Mouse (Mus musculus) forebrain, embryonic 14.5 days (tissue): ENCODE data around the gene Spink4. TPM values are rescaled to one million over a fixed set of nuclear protein-coding genes. Genes with fewer than 3 reads are reported as not detected.

Experiments used
- ATAC-seq: fragments of 200-750 bp; cut with Nextera tagmentation; 2 replicates; pipeline ENCODE4 v1.8.0; 2017; ENCODE audit warnings: mild to moderate bottlenecking, moderate library complexity
- DNase-seq: peaks from one replicate; pipeline ENCODE4 v3.0.0-alpha.2; 2015; ENCODE audit warnings: low spot score
- H3K27ac ChIP-seq: fragments of 300-500 bp; sonication (generic); 2 replicates; pipeline ENCODE4 v1.5.1; 2014; ENCODE audit warnings: low read depth, mild to moderate bottlenecking, control low read depth, low read length, moderate library complexity
- H3K27me3 ChIP-seq: fragments of 300-500 bp; sonication (generic); replicated peaks from 2 replicates; pipeline ENCODE4 v1.6.1; 2014; ENCODE audit warnings: low read length, control low read depth, mixed read lengths; ENCODE audit not compliant: control insufficient read depth, insufficient read depth
- H3K36me3 ChIP-seq: fragments of 300-500 bp; sonication (generic); 2 replicates; pipeline ENCODE4 v1.6.1; 2014; ENCODE audit warnings: low read length, control low read depth; ENCODE audit not compliant: control insufficient read depth, insufficient read depth
- H3K4me1 ChIP-seq: fragments of 300-500 bp; sonication (generic); 2 replicates; pipeline ENCODE4 v1.6.1; 2014; ENCODE audit warnings: antibody characterized with exemption, low read length, control low read depth; ENCODE audit not compliant: control insufficient read depth, insufficient read depth
- H3K4me2 ChIP-seq: fragments of 300-500 bp; sonication (generic); 2 replicates; pipeline ENCODE4 v1.6.1; 2014; ENCODE audit warnings: mild to moderate bottlenecking, control low read depth, low read length
- H3K4me3 ChIP-seq: fragments of 300-500 bp; sonication (generic); 2 replicates; pipeline ENCODE4 v1.5.1; 2014; ENCODE audit warnings: low read depth, low read length, control low read depth
- H3K9ac ChIP-seq: fragments of 300-500 bp; sonication (generic); 2 replicates; pipeline ENCODE4 v1.6.1; 2014; ENCODE audit warnings: mild to moderate bottlenecking, low read length, control low read depth, moderate library complexity
- H3K9me3 ChIP-seq: fragments of 300-500 bp; sonication (generic); replicated peaks from 2 replicates; pipeline ENCODE4 v1.6.1; 2016; ENCODE audit warnings: low read length, control low read depth, mixed read lengths; ENCODE audit not compliant: control insufficient read depth
- WGBS: fragments of 180-500 bp; shearing (Covaris S2); extraction: QIAGEN DNeasy Blood & Tissue Kit; methylation state at CpG from one replicate; pipeline ENCODE4 v1.1.7; 2014; 5-methylcytosine and 5-hydroxymethylcytosine counted together
- polyA plus RNA-seq: library from polyadenylated mRNA; unstranded; fragments of >200 nt; fragmentation: Nextera tagmentation; extraction: Ambion mirVana; gene quantifications from 2 replicates; pipeline ENCODE4 v1.2.1, GENCODE M21; 2014

The Spink4 gene
- polyA plus RNA-seq, result not detected in 2 replicates

DNA sequence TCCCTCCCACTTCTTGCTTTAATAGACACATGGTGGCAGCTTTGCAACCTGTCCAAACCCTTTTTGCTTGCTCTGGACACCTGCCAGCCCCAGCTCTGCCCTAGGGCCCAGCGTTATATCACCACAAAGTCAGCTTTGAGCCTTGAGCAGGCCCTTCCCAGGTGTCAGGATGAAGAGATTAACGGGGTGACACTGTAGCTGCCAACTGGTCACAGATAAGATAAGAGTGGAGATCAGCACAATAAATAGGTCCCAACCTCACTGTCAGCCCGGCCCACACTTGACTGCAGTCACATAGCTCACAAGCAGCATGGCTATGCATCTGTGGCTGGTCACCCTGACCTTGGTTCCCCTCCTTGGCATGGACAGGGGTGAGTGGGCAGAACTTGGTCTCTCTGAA lies at the start of gene Spink4:
Gene Spink4 (plus strand): TSS at position 268 of the 400 bp plus-strand sequence.
- Histone ChIP-seq H3K9ac (no peak within 1 kb of the TSS), H3K4me2 (no peak within 1 kb of the TSS), H3K27me3 (no peaks in the 10 kb centered on the region), H3K9me3 (no peaks in the 10 kb centered on the region), H3K4me1 (no peaks in the 10 kb centered on the region), H3K36me3 (no peaks in the 10 kb centered on the region), H3K27ac (no peak within 1 kb of the TSS), H3K4me3 (no peak within 1 kb of the TSS)
- WGBS, result 60% methylated on average over 3 of the region's 3 CpGs
- no peak for DNase-seq
- no peak for ATAC-seq

DNA sequence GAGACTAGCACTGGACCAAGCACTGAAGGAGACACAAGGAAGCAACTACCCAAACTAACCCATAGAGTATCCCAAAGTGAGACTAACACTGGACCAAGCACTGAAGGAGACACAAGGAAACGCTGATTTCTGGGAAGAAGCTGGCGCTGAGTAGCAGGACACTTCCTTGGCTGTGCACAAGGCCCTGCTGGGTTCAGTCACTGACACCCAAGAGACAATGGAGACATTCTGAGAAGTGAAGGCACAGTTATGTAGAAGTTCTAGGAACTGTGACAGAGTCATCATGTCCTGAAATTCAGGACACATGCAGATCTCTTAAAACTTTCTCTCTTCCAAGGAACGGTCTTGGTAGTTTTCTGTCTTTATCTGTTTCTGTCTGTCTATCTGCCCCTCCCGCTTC lies 49.6 kb upstream of the Spink4 start:
- no peak overlapping the region for H3K27ac ChIP-seq
- no peak for ATAC-seq
- no peak overlapping the region for H3K4me2 ChIP-seq

DNA sequence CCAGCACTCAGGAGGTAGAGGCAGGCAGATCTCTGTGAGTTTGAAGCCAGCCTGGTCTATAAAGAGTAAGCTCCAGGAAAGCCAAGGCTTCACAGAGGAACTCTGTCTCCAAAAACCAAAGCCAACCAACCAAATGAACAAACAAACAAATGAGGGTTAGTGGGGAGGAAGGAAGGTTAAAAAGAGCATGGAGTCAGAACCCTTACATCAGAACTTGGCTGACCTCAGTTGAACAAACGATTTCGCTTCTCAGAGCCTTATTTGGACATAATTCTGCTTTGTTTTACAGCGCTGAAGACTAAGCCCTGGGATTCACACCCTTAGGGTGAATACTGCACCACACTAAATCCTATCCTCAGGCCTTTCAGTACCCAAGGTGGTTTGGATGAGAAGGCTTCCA lies 47.7 kb upstream of the Spink4 start:
- H3K9ac ChIP-seq, result no peak overlapping the region
- no peaks in the 10 kb centered on the region for H3K9me3 ChIP-seq
- ATAC-seq, result no peak
- WGBS, result 97% methylated on average over 3 of the region's 3 CpGs
- no peak overlapping the region for H3K4me3 ChIP-seq
- no peaks in the 10 kb centered on the region for H3K27me3 ChIP-seq
- H3K4me1 ChIP-seq, result peaks cover 6% of the 10 kb centered on the region
- H3K36me3 ChIP-seq, result no peaks in the 10 kb centered on the region
- H3K27ac ChIP-seq, result no peak overlapping the region
- H3K4me2 ChIP-seq, result no peak overlapping the region
- DNase-seq, result no peak

More for the DNA sequence above, 49.6 kb upstream of the Spink4 start:
- peaks cover 3% of the 10 kb centered on the region; the same call in 1 of the 2 replicates for H3K4me1 ChIP-seq
- no peaks in the 10 kb centered on the region for H3K9me3 ChIP-seq
- no peak overlapping the region for H3K4me3 ChIP-seq
- WGBS, result 95% methylated on average over 4 of the region's 4 CpGs
- DNase-seq, result no peak
- H3K27me3 ChIP-seq, result no peaks in the 10 kb centered on the region
- no peaks in the 10 kb centered on the region for H3K36me3 ChIP-seq
- no peak overlapping the region for H3K9ac ChIP-seq

DNA sequence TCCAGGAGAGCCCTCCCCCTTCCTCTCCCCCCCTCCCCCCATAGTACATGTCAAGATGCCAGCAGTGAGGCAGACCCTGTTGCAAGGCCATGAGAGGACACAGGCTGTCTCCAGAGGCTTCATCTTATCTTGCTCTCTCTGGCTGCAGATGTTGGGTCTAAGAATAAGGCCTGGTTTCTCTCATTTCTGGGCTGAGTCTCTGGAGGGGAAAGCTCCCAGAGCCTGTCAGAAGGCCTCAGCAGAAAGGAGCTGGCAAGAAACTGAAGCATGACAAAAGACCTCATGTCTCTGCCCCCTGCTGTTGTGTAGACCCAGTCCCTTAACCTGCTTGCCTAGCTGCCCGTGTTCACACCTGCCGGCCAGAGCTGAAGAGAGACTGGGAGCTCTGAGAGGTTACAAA lies 46.5 kb upstream of the Spink4 start:
- Histone ChIP-seq H3K4me2 (no peak overlapping the region), H3K4me3 (no peak overlapping the region), H3K27me3 (no peaks in the 10 kb centered on the region), H3K9me3 (no peaks in the 10 kb centered on the region), H3K4me1 (peaks cover 12% of the 10 kb centered on the region), H3K9ac (no peak overlapping the region), H3K27ac (no peak overlapping the region), H3K36me3 (no peaks in the 10 kb centered on the region)
- ATAC-seq (no peak), DNase-seq (no peak)
- WGBS, result 86% methylated on average over 2 of the region's 2 CpGs

DNA sequence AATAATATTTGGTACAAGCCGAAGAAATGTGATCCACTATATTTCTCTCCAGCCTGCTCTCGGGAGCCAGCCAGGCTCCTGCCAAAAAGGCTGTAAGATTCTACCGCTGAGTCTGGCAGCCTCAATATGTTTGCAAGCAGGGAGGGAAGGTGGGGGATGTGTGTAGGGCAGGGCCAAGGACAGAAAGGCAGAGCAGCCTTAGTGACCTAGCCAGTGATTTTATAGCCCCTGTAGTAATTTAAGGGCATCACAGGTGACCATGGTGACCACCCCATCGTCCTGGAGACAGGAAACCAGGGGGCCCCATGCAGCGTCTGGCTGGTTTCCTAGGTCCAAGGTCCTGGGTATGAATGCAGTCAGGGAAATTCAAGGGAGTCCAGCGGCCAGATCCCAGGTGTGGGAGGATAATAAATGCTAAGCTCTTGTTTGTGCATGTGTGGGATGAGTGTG lies 45.7 kb upstream of the Spink4 start:
- ATAC-seq, result peak; percentile 45; the same call in 1 of the 2 replicates
- Histone ChIP-seq H3K27ac (no peak overlapping the region), H3K4me3 (no peak overlapping the region), H3K9ac (no peak overlapping the region), H3K4me2 (no peak overlapping the region), H3K27me3 (no peaks in the 10 kb centered on the region), H3K4me1 (peaks cover 9% of the 10 kb centered on the region; the same call in 1 of the 2 replicates), H3K9me3 (no peaks in the 10 kb centered on the region), H3K36me3 (no peaks in the 10 kb centered on the region)
- peak; percentile 59 for DNase-seq
- whole genome bisulfite sequencing, result 58% methylated on average over 6 of the region's 6 CpGs

DNA sequence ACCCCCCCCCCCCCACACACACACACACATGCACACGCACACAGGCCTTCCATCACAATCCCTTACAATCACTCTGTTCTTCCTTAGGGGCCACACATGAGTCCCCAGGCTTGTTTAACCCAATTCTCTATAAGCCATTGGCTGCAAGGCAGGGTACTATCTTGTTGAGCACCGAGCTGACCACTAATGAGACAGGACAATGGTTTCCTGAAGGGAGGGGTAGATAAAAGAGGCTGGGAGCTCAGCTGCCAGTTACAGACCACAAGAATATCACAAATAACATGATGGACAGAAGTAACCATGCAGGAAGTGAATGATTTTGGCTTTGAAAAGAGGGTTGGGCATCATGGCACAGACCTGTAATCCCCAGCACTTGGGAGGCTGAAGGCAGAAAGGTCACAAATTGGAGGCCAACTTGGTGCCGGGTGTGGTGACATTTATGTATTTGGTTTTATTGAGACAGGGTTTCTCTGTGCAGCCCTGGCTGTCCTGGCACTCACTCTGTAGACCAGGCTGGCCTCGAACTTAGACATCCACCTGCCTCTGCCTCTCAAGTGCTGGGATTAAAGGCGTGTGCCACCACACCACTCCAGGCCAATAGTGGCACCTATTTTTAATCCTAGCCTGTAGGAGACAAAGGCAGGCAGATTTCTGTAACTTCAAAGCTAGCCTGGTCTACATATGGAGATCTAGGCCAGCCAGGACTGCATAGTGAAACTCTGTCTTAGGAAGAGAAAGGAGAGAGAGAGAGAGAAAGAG lies 44.9 kb upstream of the Spink4 start:
- no peak overlapping the region for H3K9ac ChIP-seq
- H3K4me2 ChIP-seq, result no peak overlapping the region
- DNase-seq (no peak), ATAC-seq (no peak)
- no peaks in the 10 kb centered on the region for H3K27me3 ChIP-seq
- H3K9me3 ChIP-seq, result no peaks in the 10 kb centered on the region
- H3K36me3 ChIP-seq, result no peaks in the 10 kb centered on the region
- no peak overlapping the region for H3K4me3 ChIP-seq
- no peak overlapping the region for H3K27ac ChIP-seq
- whole genome bisulfite sequencing, result 82% methylated on average over 5 of the region's 5 CpGs
- peaks cover 9% of the 10 kb centered on the region; the same call in 1 of the 2 replicates for H3K4me1 ChIP-seq

DNA sequence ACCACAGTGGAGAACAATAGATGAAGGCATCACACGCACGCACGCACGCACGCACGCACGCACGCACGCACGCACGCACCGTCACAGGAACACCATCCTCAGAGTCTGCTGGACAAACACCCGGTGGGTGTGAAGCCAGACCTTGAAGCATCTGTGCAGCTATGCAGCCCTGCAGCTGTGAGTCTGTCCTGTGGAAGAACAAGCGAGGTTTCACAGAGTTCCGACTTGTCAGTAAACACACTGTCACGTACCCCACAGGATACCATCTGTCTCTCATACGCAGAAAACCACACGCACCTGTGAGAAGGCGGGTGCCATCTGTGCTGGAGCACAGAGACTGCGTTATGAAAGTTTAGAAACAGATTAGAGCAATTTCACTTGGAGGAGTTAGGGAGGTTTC lies 44.0 kb upstream of the Spink4 start:
- Histone ChIP-seq H3K36me3 (no peaks in the 10 kb centered on the region), H3K4me1 (peaks cover 9% of the 10 kb centered on the region; the same call in 1 of the 2 replicates), H3K27me3 (no peaks in the 10 kb centered on the region), H3K9ac (no peak overlapping the region), H3K9me3 (no peaks in the 10 kb centered on the region), H3K27ac (no peak overlapping the region; the same call in 1 of the 2 replicates), H3K4me3 (no peak overlapping the region), H3K4me2 (no peak overlapping the region)
- 76% methylated on average over 20 of the region's 20 CpGs for WGBS
- ATAC-seq, result peak; percentile 75
- DNase-seq, result peak; percentile 57

DNA sequence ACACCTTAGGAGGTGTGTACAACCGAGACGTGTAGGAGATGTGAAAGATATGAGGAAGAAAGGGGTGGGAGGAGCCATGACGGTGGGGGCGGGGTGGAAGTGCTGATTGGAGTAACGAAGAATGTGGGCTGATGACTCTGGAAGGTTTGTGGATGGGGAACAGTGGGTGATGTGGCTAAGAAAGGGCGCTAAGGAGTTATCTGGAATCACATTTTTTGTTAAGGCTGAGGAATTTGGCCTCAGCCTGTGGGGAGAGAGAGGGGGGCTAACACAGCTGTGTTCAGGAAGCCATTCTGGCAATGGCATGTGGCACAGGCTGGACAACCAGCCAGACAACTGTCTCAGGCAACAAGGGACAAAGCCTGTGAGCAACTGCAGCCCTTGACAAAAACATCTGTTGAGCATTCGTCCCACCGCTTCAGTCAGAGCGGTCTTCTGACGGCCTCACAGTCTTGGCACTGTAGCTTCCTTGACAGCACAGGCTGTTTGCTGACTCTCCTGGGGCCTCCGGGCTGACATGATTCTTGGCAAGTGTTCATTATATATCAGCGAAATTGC lies 43.0 kb upstream of the Spink4 start:
- H3K9me3 ChIP-seq, result no peaks in the 10 kb centered on the region
- H3K9ac ChIP-seq, result no peak overlapping the region
- peak; percentile 57 for DNase-seq
- WGBS, result 41% methylated on average over 12 of the region's 12 CpGs
- H3K27me3 ChIP-seq, result no peaks in the 10 kb centered on the region
- no peak overlapping the region for H3K4me3 ChIP-seq
- H3K4me1 ChIP-seq, result peaks cover 9% of the 10 kb centered on the region; the same call in 1 of the 2 replicates
- H3K27ac ChIP-seq, result no peak overlapping the region
- no peak overlapping the region for H3K4me2 ChIP-seq
- H3K36me3 ChIP-seq, result no peaks in the 10 kb centered on the region
- ATAC-seq, result peak; percentile 54; the same call in 1 of the 2 replicates

DNA sequence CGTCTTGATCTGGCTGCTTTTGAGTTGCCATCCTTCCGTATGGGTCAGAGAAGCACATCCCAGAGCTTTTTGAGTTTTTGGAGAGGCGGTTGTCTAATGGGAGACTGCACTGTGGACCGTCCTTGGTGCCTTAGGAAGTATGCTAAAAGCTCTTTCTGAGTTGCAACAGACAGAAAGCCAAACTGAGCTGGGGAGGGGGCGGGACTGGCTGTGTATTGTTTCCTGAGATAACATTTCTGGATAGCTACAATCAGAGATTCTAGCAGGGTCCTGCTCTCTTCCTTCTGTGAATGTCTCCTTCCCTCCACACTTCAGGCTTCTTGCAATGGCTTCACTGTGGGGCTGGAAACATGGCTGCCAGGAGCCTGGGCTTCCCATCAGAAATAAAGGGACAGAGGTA lies 42.3 kb upstream of the Spink4 start:
- Histone ChIP-seq H3K27ac (no peak overlapping the region), H3K27me3 (no peaks in the 10 kb centered on the region), H3K4me1 (peaks cover 9% of the 10 kb centered on the region; the same call in 1 of the 2 replicates), H3K4me3 (no peak overlapping the region), H3K36me3 (no peaks in the 10 kb centered on the region), H3K9ac (no peak overlapping the region), H3K9me3 (no peaks in the 10 kb centered on the region), H3K4me2 (no peak overlapping the region)
- WGBS, result 88% methylated on average over 5 of the region's 5 CpGs
- no peak for ATAC-seq
- no peak for DNase-seq
